Mouse (Mus musculus) spleen, adult 2 months (tissue): ENCODE measurements at regions not wholly inside any gene's neighbourhood (a gene's known extent, or its start where the extent isn't known, plus 50 kb on each side); places are given as distances from the start of the nearest gene placed in this dataset.
A peak's percentile ranks its signal among the peaks of the same experiment; 100 is the strongest.

Source experiments
- DNase-seq, 2 experiments: peaks; one replicate each; pipeline versions ENCODE4 v3.0.0 to v3.0.0-alpha.2; 2012 to 2021; ENCODE audit warnings: low spot score in 2 of 2, low read depth in 1 of 2
- H3K27ac ChIP-seq: fragments of 200-500 bp; 2 replicates; pipeline ENCODE4 v1.5.1; 2012; ENCODE audit warnings: low read length, inconsistent platforms; ENCODE audit not compliant: insufficient read depth
- H3K27me3 ChIP-seq: fragments of 200-500 bp; 2 replicates; pipeline ENCODE4 v1.6.1; 2012; ENCODE audit warnings: mild to moderate bottlenecking, moderate library complexity, low read length, inconsistent platforms; ENCODE audit not compliant: control insufficient read depth, insufficient read depth
- H3K36me3 ChIP-seq: fragments of 200-500 bp; 2 replicates; pipeline ENCODE4 v1.6.1; 2012; ENCODE audit warnings: mild to moderate bottlenecking, low read length, inconsistent platforms; ENCODE audit not compliant: control insufficient read depth, insufficient read depth
- H3K4me1 ChIP-seq: fragments of 200-500 bp; 2 replicates; pipeline ENCODE4 v1.6.1; 2011; ENCODE audit warnings: inconsistent platforms; ENCODE audit not compliant: control insufficient read depth, insufficient read depth, insufficient read length
- H3K4me3 ChIP-seq: fragments of 200-500 bp; 2 replicates; pipeline ENCODE4 v1.5.1; 2011; ENCODE audit warnings: mild to moderate bottlenecking, inconsistent platforms; ENCODE audit not compliant: insufficient read depth, insufficient read length; ENCODE audit errors: extremely low read depth
- CTCF ChIP-seq: fragments of 200-500 bp; IDR thresholded peaks from 2 replicates; pipeline ENCODE4 v1.5.1; 2011; ENCODE audit warnings: mild to moderate bottlenecking, inconsistent platforms; ENCODE audit not compliant: insufficient read depth, insufficient read length, insufficient replicate concordance; ENCODE audit errors: extremely low read depth
- POLR2A ChIP-seq: fragments of 200-500 bp; IDR thresholded peaks from 2 replicates; pipeline ENCODE4 v1.6.1; 2011; ENCODE audit warnings: low read depth, low read length, inconsistent platforms
- WGBS: fragments of 180-500 bp; shearing (Covaris S2); methylation state at CpG from one replicate; pipeline ENCODE4 v1.1.7; 2018; 5-methylcytosine and 5-hydroxymethylcytosine counted together

DNA sequence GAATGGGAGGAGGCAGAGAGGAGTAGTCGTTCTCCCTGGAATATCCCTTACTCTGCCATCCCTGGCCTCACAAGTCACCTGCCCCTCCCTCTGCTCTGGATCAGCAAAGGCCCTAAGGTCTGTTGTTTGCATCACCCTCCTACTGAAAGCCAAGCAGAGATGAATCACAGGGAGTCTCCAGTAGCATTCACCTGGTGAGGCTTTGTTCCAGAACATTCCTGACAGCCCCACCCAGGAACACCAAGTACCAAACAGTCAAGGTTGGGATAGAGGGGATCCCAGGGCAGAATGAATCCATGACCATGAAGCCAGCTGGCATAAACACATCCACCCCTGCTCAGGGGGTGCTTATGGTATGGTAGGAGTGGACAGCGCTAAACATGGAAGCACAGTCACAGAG lies 67.4 kb upstream of the Hdhd5 start:
- Histone ChIP-seq H3K27ac (no peak overlapping the region), H3K27me3 (no peaks in the 10 kb centered on the region), H3K36me3 (no peaks in the 10 kb centered on the region), H3K4me1 (no peaks in the 10 kb centered on the region), H3K4me3 (no peak overlapping the region)
- TF ChIP-seq POLR2A (no peak), CTCF (no peak)
- no peak for DNase-seq
- 85% methylated on average over 2 of the region's 2 CpGs for WGBS

DNA sequence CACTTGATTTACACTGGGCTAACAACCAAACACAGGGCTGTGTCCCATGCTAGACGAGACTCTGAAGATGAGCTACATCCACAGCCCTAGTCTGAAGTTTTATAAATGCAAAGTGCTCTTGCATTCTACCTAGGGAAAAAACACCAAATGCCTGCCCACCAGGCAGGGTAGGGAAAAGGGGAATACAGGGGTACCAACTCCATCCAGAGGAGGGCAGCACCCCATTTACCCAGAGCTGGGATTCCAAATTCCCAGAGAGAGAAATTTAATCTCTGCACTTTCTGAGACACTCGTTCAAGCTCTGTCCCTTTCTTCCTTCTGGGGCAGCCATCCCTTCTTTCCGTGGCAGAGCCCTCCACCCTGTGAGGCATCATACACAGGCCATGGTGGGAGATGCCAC lies 66.8 kb upstream of the Hdhd5 start:
- 62% methylated on average over 3 of the region's 3 CpGs for WGBS

DNA sequence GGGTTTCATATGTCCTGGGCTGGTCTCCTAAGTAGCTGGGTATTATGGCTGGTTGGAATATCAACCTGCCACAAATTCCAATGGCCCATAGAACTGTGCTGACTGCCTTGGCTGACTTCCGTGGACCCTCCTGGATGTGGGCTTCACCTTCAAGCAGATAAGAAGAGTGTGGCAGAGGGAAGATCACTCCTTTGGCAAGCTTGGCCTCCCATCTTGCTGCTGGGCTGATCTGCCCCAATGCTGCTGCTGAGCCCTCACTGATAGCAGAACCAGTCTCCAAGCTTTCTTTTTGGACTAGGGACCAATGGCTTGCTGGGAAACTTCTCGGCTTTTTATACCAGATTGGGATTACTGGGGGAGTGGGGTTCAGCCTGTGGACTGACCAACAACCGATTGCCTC lies 65.6 kb upstream of the Hdhd5 start:
- H3K36me3 ChIP-seq, result no peaks in the 10 kb centered on the region
- H3K27ac ChIP-seq, result no peak overlapping the region
- DNase-seq, result no peak
- H3K4me1 ChIP-seq, result peaks cover 9% of the 10 kb centered on the region; the same call in 1 of the 2 replicates
- WGBS, result 83% methylated on average over 3 of the region's 3 CpGs
- no peak overlapping the region for H3K4me3 ChIP-seq
- TF ChIP-seq CTCF (no peak), POLR2A (no peak)
- H3K27me3 ChIP-seq, result no peaks in the 10 kb centered on the region

More for the DNA sequence above, 66.8 kb upstream of the Hdhd5 start:
- Histone ChIP-seq H3K4me3 (no peak overlapping the region), H3K27me3 (no peaks in the 10 kb centered on the region), H3K4me1 (no peaks in the 10 kb centered on the region), H3K27ac (no peak overlapping the region), H3K36me3 (no peaks in the 10 kb centered on the region)
- no peak for TF ChIP-seq POLR2A
- no peak for TF ChIP-seq CTCF
- DNase-seq, result no peak

DNA sequence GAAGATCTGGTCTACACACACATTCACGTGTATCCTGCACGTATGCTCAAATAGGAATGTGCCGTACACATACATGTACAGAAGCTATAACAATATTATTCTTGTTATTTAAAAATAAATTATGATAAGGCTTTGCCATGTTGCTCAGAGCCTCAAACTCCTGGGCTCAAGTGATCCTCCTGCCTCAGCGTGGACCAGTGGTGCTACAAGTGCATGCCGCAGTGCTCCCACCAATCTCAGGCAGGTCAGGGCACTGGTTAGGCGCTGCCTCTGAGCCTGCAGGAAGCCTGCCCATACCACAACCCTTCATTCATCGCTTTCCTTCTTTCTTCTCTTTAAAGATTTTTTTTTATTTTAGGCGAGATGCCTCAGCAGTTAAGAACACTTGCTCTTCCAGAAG lies 63.3 kb upstream of the Hdhd5 start:
- Histone ChIP-seq H3K4me1 (peaks cover 9% of the 10 kb centered on the region; the same call in 1 of the 2 replicates), H3K4me3 (no peak overlapping the region), H3K36me3 (no peaks in the 10 kb centered on the region), H3K27ac (no peak overlapping the region), H3K27me3 (no peaks in the 10 kb centered on the region)
- no peak for DNase-seq
- 82% methylated on average over 8 of the region's 8 CpGs for WGBS
- TF ChIP-seq CTCF (no peak), POLR2A (no peak)

DNA sequence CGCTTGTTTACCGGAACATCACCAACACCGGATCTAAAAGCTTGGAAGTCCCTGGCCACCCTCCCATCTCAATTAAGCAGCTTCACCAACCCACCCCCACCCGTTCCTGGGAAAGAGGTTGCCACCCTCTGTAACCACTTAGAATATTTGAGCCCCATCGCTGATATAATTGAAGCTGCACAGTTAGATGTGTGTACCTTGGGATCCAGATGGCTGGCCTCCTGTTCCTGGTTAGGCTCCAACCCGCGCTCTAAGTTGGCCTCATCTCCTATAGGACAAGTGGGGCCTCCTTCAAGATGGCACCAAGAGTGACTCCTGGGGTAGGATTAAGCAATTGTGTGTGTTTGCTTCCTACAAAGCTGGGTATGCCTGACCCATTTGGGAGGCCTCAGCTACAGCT lies 61.6 kb upstream of the Hdhd5 start:
- Histone ChIP-seq H3K27ac (no peak overlapping the region), H3K36me3 (no peaks in the 10 kb centered on the region), H3K4me3 (no peak overlapping the region), H3K4me1 (peaks cover 9% of the 10 kb centered on the region; the same call in 1 of the 2 replicates), H3K27me3 (no peaks in the 10 kb centered on the region)
- no peak for DNase-seq
- TF ChIP-seq CTCF (no peak), POLR2A (no peak)
- 55% methylated on average over 7 of the region's 7 CpGs for WGBS

DNA sequence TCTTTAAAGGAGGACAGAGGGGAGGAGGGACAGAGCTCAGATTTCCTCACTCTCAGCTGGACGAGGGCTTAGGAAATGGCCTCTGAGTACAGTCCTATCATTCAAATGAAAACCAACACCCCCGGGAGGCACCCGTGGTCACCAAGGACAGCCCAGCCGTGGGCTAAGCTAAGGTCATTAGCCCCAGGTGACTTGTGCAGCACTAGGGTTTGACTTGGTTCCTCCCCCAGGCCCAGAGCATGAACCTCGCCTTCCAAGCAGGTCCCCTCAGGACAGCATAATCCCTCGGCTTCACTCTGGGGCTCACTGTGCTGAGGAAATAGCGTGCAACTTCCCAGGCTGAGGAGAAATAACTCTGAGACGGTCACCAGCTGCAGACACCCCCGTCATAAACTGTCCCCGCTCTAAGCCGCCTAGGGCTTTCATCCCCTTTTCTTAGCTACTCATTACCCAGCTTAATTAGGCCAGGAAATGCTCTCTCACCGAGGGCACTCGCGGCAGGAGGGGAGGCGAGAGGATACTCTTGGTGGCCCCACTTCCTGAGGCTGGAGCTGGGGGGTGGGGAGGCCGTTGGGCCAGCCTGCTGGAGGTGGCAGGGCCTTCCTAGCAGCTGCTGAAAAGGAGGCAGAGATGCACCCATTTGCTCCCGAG lies 61.0 kb upstream of the Hdhd5 start:
- TF ChIP-seq CTCF, result no peak
- TF ChIP-seq POLR2A, result no peak
- H3K27ac ChIP-seq, result no peak overlapping the region
- no peak overlapping the region for H3K4me3 ChIP-seq
- H3K36me3 ChIP-seq, result no peaks in the 10 kb centered on the region
- no peaks in the 10 kb centered on the region for H3K27me3 ChIP-seq
- peak in 1 of 2 experiments; percentile 33 for DNase-seq
- peaks cover 9% of the 10 kb centered on the region; the same call in 1 of the 2 replicates for H3K4me1 ChIP-seq
- WGBS, result 18% methylated on average over 17 of the region's 17 CpGs

DNA sequence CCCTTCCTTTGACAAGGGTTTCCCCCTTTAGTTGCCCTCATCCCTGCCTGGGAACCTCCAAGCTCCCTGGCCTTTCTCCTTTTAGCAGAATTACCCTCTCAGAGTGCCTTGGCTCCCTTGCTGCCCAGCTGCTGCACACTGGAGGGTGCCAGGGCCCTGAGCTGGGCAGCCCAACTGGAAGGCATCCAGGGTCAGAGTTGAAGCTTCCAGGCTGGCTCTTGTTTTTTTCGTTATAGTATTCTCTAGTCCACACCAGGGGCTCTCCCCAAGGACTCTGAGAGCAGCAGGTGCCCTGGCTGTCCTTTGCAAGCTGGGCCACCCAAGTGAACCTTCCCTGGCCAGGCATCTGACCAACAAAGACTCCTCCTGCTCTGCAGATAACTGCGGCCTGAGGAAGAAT lies 59.1 kb upstream of the Hdhd5 start:
- Histone ChIP-seq H3K27me3 (no peaks in the 10 kb centered on the region), H3K4me3 (no peak overlapping the region), H3K36me3 (no peaks in the 10 kb centered on the region), H3K4me1 (peaks cover 11% of the 10 kb centered on the region; the same call in 1 of the 2 replicates), H3K27ac (no peak overlapping the region)
- TF ChIP-seq POLR2A (no peak), CTCF (no peak)
- no peak for DNase-seq
- 62% methylated on average over 2 of the region's 2 CpGs for WGBS
